Mouse (Mus musculus): ENCODE measurements at regions not wholly inside any gene's neighbourhood (a gene's known extent, or its start where the extent isn't known, plus 50 kb on each side); places are given as distances from the start of the nearest gene placed in this dataset.

DNA sequence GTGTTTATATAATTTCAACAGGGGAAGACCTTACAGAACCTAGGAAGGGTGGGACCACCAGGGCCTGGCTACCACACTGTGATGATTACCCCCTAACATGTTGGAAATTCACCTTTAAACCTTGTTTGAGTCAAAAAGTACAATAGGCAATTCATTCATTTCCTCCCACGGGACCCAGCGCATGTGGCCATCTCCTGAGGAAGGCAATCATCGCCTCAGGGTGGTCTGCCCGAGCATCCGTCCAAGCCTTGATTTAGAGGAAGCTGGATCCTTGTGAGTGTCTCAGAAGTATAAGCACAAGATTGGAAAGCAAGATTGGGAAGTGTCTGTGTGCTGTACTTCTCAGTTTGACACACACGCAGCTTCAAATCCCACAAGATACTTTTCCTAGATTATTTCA is 360.9 kb upstream of the Actbl2 start:
- H3K27ac ChIP-seq (ENCODE audit: low read length), result no peak overlapping the region

DNA sequence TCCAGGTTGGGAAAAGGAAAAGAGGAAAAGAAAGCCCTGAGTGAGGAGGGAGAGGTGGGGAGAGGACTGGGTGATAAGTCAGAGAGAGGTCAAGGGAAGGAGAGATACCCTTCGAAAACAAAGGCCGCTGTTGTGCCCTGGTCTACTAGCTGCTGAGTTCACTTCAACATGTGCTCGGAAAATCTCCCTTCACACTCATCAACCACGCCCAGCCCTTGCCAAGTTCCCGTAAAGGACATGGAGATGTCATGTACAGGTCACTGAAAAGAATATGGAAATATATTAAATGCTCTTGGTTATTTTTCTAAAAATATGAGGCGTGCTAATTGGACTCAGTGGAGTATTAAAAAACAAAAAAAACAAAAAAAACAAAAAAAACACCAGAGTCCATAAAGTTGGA is 359.5 kb upstream of the Actbl2 start:
- no peak overlapping the region for H3K27ac ChIP-seq (ENCODE audit: low read length)
- H3K9me3 ChIP-seq (ENCODE audit: low read length), result no peaks in the 10 kb centered on the region
- H3K4me1 ChIP-seq (ENCODE audit: insufficient read depth, low read length), result peaks cover 5% of the 10 kb centered on the region; the same call in 1 of the 2 replicates
- no peaks in the 10 kb centered on the region for H3K27me3 ChIP-seq (ENCODE audit: insufficient read depth, low read length)
- H3K4me3 ChIP-seq (ENCODE audit: low read length), result no peak overlapping the region
- 65% methylated on average over 6 of the region's 6 CpGs for WGBS
- no peak for ATAC-seq (ENCODE audit: low FRiP score, low TSS enrichment)
- H3K36me3 ChIP-seq (ENCODE audit: insufficient read depth, low read length), result no peaks in the 10 kb centered on the region
- H3K9ac ChIP-seq (replicated peaks; ENCODE audit: low read length), result no peak overlapping the region
- no peak overlapping the region for H3K4me2 ChIP-seq (replicated peaks; ENCODE audit: low read depth, low read length)

More for the DNA sequence above, 360.9 kb upstream of the Actbl2 start:
- H3K9ac ChIP-seq (replicated peaks; ENCODE audit: low read length), result no peak overlapping the region
- H3K4me1 ChIP-seq (ENCODE audit: insufficient read depth, low read length), result peaks cover 5% of the 10 kb centered on the region; the same call in 1 of the 2 replicates
- H3K9me3 ChIP-seq (ENCODE audit: low read length), result no peaks in the 10 kb centered on the region
- no peaks in the 10 kb centered on the region for H3K36me3 ChIP-seq (ENCODE audit: insufficient read depth, low read length)
- WGBS, result 55% methylated on average over 6 of the region's 6 CpGs
- H3K4me3 ChIP-seq (ENCODE audit: low read length), result no peak overlapping the region
- no peaks in the 10 kb centered on the region for H3K27me3 ChIP-seq (ENCODE audit: insufficient read depth, low read length)
- no peak overlapping the region for H3K4me2 ChIP-seq (replicated peaks; ENCODE audit: low read depth, low read length)
- ATAC-seq (ENCODE audit: low FRiP score, low TSS enrichment), result no peak

DNA sequence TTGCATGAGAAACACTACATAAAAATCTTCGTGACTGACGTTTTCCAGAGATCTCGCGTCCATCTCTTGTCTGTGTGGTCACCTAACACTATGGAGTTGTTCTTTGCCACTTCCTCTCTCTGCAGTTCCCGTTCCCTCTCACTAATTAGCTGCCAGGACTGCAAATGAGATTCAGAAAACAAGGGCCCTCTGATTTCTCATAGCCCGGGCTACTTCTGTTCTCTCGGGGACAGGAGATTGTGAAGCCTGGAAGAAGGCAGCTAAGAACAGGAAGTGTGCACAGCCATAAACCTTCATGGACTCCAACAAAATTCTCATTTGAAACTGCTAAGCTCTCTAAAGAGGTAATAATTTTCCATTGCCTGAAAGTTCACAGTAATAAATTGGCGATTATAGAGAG is 358.9 kb upstream of the Actbl2 start:
- 69% methylated on average over 8 of the region's 8 CpGs for WGBS
- Histone ChIP-seq H3K9me3 (ENCODE audit: low read length) (no peaks in the 10 kb centered on the region), H3K27me3 (ENCODE audit: insufficient read depth, low read length) (no peaks in the 10 kb centered on the region), H3K4me3 (ENCODE audit: low read length) (no peak overlapping the region), H3K36me3 (ENCODE audit: insufficient read depth, low read length) (no peaks in the 10 kb centered on the region), H3K9ac (replicated peaks; ENCODE audit: low read length) (no peak overlapping the region), H3K4me2 (replicated peaks; ENCODE audit: low read depth, low read length) (no peak overlapping the region), H3K4me1 (ENCODE audit: insufficient read depth, low read length) (peaks cover 5% of the 10 kb centered on the region; the same call in 1 of the 2 replicates), H3K27ac (ENCODE audit: low read length) (no peak overlapping the region)
- no peak for ATAC-seq (ENCODE audit: low FRiP score, low TSS enrichment)

DNA sequence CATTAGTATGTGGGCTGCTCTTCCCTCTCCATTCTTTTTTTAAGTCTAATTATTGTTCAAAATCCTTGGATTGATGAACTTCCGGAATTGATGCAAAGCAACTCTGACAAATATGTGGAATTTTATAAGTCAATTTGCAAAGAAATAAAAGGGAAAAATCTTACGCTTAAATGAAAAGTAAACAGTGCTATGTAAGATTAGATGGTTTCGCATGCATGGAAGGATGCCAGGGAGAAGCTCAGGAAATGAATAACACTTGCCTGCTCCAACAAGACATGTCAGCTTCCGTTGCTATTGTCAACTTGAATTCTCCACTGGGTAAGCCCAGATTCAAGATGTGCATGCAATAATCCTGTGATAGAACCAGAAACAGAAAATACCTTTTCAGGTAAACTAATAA is 357.2 kb upstream of the Actbl2 start:
- ATAC-seq (ENCODE audit: low FRiP score, low TSS enrichment), result no peak
- Histone ChIP-seq H3K27ac (ENCODE audit: low read length) (no peak overlapping the region), H3K9ac (replicated peaks; ENCODE audit: low read length) (no peak overlapping the region), H3K4me1 (ENCODE audit: insufficient read depth, low read length) (peaks cover 5% of the 10 kb centered on the region; the same call in 1 of the 2 replicates), H3K27me3 (ENCODE audit: insufficient read depth, low read length) (no peaks in the 10 kb centered on the region), H3K9me3 (ENCODE audit: low read length) (no peaks in the 10 kb centered on the region), H3K4me2 (replicated peaks; ENCODE audit: low read depth, low read length) (no peak overlapping the region), H3K4me3 (ENCODE audit: low read length) (no peak overlapping the region), H3K36me3 (ENCODE audit: insufficient read depth, low read length) (no peaks in the 10 kb centered on the region)
- whole genome bisulfite sequencing, result 51% methylated on average over 4 of the region's 4 CpGs

DNA sequence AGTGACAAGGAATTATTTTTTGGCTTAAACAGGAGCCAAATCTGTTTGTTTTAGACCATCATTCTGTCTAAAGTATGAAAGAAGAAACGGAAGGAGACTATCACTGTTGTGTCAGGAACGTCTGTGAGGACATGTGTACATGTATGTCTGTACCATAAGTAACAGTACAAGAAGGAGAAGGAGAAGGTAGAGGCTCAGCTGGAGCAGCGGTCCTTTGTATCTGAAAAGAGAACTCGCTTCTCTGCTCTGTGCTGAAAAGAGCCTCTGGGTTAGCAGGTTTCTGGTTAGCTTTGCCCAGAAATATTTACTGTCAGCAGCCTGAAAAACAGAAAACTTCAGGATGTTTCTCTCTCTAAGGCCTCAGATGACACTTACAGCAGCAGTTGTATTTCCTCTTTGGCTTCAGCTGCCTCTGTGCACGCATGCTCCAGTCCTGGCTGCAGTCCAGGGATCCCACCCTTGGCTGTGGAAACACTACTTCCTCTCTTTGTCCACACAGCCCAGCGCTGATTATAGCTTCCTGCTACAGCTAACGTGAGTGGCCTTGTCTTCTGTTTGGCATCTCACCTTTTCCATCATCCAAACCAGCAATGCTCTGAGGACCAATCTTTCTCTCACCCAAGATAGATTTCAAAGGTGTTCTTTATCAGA is 351.7 kb upstream of the Actbl2 start:
- peak; percentile 87 for ATAC-seq (ENCODE audit: low FRiP score, low TSS enrichment)
- peak overlapping the region; percentile 61 for H3K27ac ChIP-seq (ENCODE audit: low read length)
- H3K36me3 ChIP-seq (ENCODE audit: insufficient read depth, low read length), result no peaks in the 10 kb centered on the region
- no peak overlapping the region for H3K4me3 ChIP-seq (ENCODE audit: low read length)
- no peak overlapping the region for H3K4me2 ChIP-seq (replicated peaks; ENCODE audit: low read depth, low read length)
- no peaks in the 10 kb centered on the region for H3K9me3 ChIP-seq (ENCODE audit: low read length)
- H3K9ac ChIP-seq (replicated peaks; ENCODE audit: low read length), result no peak overlapping the region
- peaks cover 18% of the 10 kb centered on the region for H3K4me1 ChIP-seq (ENCODE audit: insufficient read depth, low read length)
- 51% methylated on average over 7 of the region's 7 CpGs for WGBS
- H3K27me3 ChIP-seq (ENCODE audit: insufficient read depth, low read length), result no peaks in the 10 kb centered on the region

DNA sequence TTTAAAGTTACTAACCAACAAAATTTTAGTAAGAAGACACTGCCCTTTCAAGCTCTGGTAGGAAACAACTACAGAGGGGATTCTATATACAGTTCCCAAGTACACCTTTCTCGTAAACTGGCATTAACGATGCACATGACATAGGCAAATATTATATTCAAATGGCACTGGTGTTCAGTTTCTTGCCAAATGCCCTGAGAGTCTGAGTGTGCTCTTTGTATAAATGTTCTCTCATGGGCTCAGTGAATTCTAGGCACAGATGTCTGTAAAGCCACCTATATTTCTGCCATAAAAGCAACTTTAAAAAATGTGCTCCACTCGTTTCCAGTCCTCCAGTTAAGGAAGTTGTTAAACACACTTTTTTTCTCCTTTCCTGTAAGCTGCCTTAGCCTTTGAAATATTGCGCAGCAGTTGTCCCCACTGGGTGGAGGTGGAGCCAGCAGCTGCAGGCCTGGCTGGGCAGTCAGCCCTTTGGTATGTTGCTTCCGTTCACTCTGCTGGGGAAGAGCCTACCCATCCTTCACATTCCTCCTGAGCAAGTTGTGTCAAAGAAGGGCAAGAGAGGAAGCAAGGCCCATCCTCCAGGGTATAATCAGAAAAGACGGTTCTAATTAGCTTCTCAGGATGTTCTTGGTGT is 347.4 kb upstream of the Actbl2 start:
- no peak overlapping the region for H3K4me2 ChIP-seq (replicated peaks; ENCODE audit: low read depth, low read length)
- H3K4me1 ChIP-seq (ENCODE audit: insufficient read depth, low read length), result peaks cover 18% of the 10 kb centered on the region
- no peaks in the 10 kb centered on the region for H3K36me3 ChIP-seq (ENCODE audit: insufficient read depth, low read length)
- peak; percentile 87 for ATAC-seq (ENCODE audit: low FRiP score, low TSS enrichment)
- no peak overlapping the region for H3K4me3 ChIP-seq (ENCODE audit: low read length)
- no peaks in the 10 kb centered on the region for H3K9me3 ChIP-seq (ENCODE audit: low read length)
- WGBS, result 31% methylated on average over 6 of the region's 6 CpGs
- H3K9ac ChIP-seq (replicated peaks; ENCODE audit: low read length), result no peak overlapping the region
- 0 out of 2 replicates have a peak overlapping the region, but pooled peaks have one; percentile 34 for H3K27ac ChIP-seq (ENCODE audit: low read length)
- no peaks in the 10 kb centered on the region for H3K27me3 ChIP-seq (ENCODE audit: insufficient read depth, low read length)

DNA sequence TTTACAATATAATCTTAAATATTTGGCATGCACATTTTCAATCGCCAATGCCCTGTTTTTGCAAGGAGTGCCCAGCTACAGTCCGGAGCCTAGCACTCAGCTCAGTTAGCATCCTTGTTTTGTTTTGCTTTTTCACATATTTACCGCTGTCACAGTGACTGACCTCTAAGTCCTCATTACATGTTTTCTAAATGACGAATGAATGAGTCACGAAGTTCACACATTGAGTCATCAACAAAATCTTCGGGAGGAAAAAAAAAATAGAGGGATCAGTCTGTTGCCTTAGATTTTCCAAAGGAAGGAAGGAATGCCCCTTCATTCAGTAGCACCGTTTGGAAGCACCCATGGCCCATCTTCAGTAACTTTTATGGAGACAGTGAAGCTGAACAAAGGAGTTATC is 342.9 kb upstream of the Actbl2 start:
- peaks cover 9% of the 10 kb centered on the region for H3K4me1 ChIP-seq (ENCODE audit: insufficient read depth, low read length)
- 75% methylated on average over 7 of the region's 7 CpGs for WGBS
- ATAC-seq (ENCODE audit: low FRiP score, low TSS enrichment), result no peak

DNA sequence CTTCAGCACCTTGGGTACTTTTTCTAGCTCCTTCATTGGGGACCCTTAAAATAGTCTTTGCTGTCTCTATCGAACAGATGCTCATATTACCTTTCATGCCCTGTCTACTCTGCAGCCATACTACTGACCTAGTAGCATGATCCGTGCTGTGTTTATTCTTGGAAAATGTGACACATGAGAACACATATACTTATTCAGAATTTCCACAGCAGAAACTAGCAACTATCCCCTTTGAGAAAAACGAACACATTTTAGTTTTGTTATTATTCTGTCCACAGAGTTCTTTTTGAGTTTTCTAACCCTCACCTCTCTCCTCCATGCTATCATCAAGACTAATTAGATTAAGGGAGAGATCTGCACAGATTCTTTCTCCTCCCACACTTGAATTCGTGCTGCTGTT is 341.6 kb upstream of the Actbl2 start:
- WGBS, result 65% methylated on average over 4 of the region's 4 CpGs
- H3K4me3 ChIP-seq (ENCODE audit: low read length), result no peak overlapping the region
- H3K9me3 ChIP-seq (ENCODE audit: low read length), result no peaks in the 10 kb centered on the region
- no peak overlapping the region for H3K27ac ChIP-seq (ENCODE audit: low read length)
- ATAC-seq (ENCODE audit: low FRiP score, low TSS enrichment), result no peak
- H3K9ac ChIP-seq (replicated peaks; ENCODE audit: low read length), result no peak overlapping the region
- H3K36me3 ChIP-seq (ENCODE audit: insufficient read depth, low read length), result no peaks in the 10 kb centered on the region
- H3K27me3 ChIP-seq (ENCODE audit: insufficient read depth, low read length), result no peaks in the 10 kb centered on the region
- H3K4me1 ChIP-seq (ENCODE audit: insufficient read depth, low read length), result no peaks in the 10 kb centered on the region
- no peak overlapping the region for H3K4me2 ChIP-seq (replicated peaks; ENCODE audit: low read depth, low read length)

More for the DNA sequence above, 342.9 kb upstream of the Actbl2 start:
- H3K4me3 ChIP-seq (ENCODE audit: low read length), result no peak overlapping the region
- H3K27me3 ChIP-seq (ENCODE audit: insufficient read depth, low read length), result no peaks in the 10 kb centered on the region
- H3K27ac ChIP-seq (ENCODE audit: low read length), result no peak overlapping the region
- H3K4me2 ChIP-seq (replicated peaks; ENCODE audit: low read depth, low read length), result no peak overlapping the region
- H3K9me3 ChIP-seq (ENCODE audit: low read length), result no peaks in the 10 kb centered on the region
- no peaks in the 10 kb centered on the region for H3K36me3 ChIP-seq (ENCODE audit: insufficient read depth, low read length)
- no peak overlapping the region for H3K9ac ChIP-seq (replicated peaks; ENCODE audit: low read length)

DNA sequence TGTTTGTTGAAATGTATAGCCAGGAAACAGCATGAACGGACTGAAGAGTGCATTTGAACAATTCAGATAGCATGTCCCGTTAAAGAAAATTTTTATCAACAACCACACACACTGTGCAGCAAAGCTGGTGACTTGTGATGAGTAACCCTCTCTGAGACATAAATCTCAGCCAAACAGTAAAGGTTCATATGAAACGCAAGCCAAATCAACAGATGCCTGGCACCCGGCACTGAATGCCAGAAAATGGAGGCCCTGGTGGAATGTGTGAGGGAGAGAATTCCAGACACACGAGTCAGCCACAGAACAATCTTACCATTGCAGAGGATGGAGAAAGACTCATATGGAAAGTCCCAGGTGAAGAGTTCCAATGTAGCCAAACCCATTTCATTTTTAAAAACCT is 341.1 kb upstream of the Actbl2 start:
- Histone ChIP-seq H3K27me3 (ENCODE audit: insufficient read depth, low read length) (no peaks in the 10 kb centered on the region), H3K4me2 (replicated peaks; ENCODE audit: low read depth, low read length) (no peak overlapping the region), H3K27ac (ENCODE audit: low read length) (no peak overlapping the region), H3K9ac (replicated peaks; ENCODE audit: low read length) (no peak overlapping the region), H3K4me3 (ENCODE audit: low read length) (no peak overlapping the region), H3K4me1 (ENCODE audit: insufficient read depth, low read length) (no peaks in the 10 kb centered on the region), H3K36me3 (ENCODE audit: insufficient read depth, low read length) (no peaks in the 10 kb centered on the region), H3K9me3 (ENCODE audit: low read length) (no peaks in the 10 kb centered on the region)
- no peak for ATAC-seq (ENCODE audit: low FRiP score, low TSS enrichment)
- 74% methylated on average over 5 of the region's 5 CpGs for WGBS

DNA sequence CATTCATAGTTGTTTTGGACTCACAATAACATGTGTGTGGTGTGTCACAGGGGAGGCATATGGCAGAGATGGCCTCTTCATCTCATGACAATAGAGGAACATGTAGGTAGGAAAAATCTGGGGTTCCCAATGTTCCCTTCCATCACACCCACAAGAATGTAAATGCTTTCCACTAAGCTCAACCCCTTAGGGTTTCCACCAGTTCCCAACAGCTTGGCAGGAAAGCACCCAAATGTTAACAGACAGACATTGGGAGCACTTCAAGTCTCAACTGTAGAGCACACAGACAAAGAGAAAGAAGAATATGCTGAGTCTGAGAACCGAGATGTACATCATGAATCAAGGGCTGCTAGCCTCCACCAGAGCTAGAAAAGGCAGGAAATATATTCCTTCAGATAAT is 339.7 kb upstream of the Actbl2 start:
- Histone ChIP-seq H3K4me2 (replicated peaks; ENCODE audit: low read depth, low read length) (no peak overlapping the region), H3K4me3 (ENCODE audit: low read length) (no peak overlapping the region), H3K36me3 (ENCODE audit: insufficient read depth, low read length) (no peaks in the 10 kb centered on the region), H3K27ac (ENCODE audit: low read length) (no peak overlapping the region), H3K4me1 (ENCODE audit: insufficient read depth, low read length) (no peaks in the 10 kb centered on the region), H3K9me3 (ENCODE audit: low read length) (no peaks in the 10 kb centered on the region), H3K9ac (replicated peaks; ENCODE audit: low read length) (no peak overlapping the region), H3K27me3 (ENCODE audit: insufficient read depth, low read length) (no peaks in the 10 kb centered on the region)
- ATAC-seq (ENCODE audit: low FRiP score, low TSS enrichment), result no peak
- 83% methylated on average over 1 of the region's 1 CpGs for WGBS
